Mouse (Mus musculus): ENCODE measurements around the gene Sh2d2a.

- TF ChIP-seq CTCF (IDR thresholded peaks at IDR 0.05; ENCODE audit: low read depth) (no peak), EP300 (IDR thresholded peaks at IDR 0.05; ENCODE audit: low read depth) (no peak)
Observed at GRCm38 (mm10) chr3:87804038-87804677, 42.4 kb upstream of the Sh2d2a start.

All from liver, embryonic 14.5 days (tissue).